In genomic region chr3:84180304-84180703, GRCm38 (mm10) we compare ENCODE assay signal across 15 mouse cellular contexts. TPM values are rescaled to one million over a fixed set of nuclear protein-coding genes. Genes with fewer than 3 reads are reported as not detected.
"Had no signal": no experiment of that assay in that cellular context is flagged by ENCODE, and none has a peak within 500 bp of the region (broad histone marks: within the 10 kb centered on the region; RNA-seq: fewer than 3 reads in every experiment).

No protein-coding gene starts in this region.

- ATAC-seq: lung, postnatal 0 days had no signal

- H3K36me3 ChIP-seq: limb, embryonic 10.5 days; liver, embryonic 15.5 days had no signal

- H3K4me1 ChIP-seq: limb, embryonic 10.5 days had no signal

- DNase-seq: kidney, postnatal 36 days; lung, adult 2 months; lung, postnatal 36 days had no signal

- H3K4me2 ChIP-seq: liver, embryonic 11.5 days; liver, embryonic 15.5 days had no signal

- H3K4me3 ChIP-seq: limb, embryonic 10.5 days; liver, embryonic 15.5 days had no signal

- H3K27ac ChIP-seq: kidney, postnatal 0 days; limb, embryonic 10.5 days; liver, embryonic 15.5 days; stomach, postnatal 0 days had no signal

- H3K27me3 ChIP-seq: liver, embryonic 15.5 days had no signal

- H3K9ac ChIP-seq: liver, embryonic 15.5 days had no signal

- H3K9me3 ChIP-seq: limb, embryonic 10.5 days; liver, embryonic 15.5 days had no signal

RNA-seq across cellular contexts. Expression of gene Gm6525, which starts 6.4 kb away (rescaled TPM):
- total RNA-seq: layer of hippocampus, adult 8-10 months; layer of hippocampus, postnatal 14 days; left cerebral cortex, adult 18-20 months; left cerebral cortex, postnatal 10 days; midbrain, postnatal 0 days; neutrophil, adult 5-6 weeks had no signal
- polyA plus RNA-seq: lung, adult 2 months had no signal
